Mouse (Mus musculus): Measurements from ENCODE around the gene Cd84. TPM values are rescaled to one million over a fixed set of nuclear protein-coding genes. Genes with fewer than 3 reads are reported as not detected.
"Not testable (repeated sequence)": the region's sequence is repeated elsewhere in the genome, so short reads cannot be mapped to it uniquely, and the experiment has no call there.

Gene Cd84
- 4.0 and 4.7 TPM in 2 replicates for polyA plus RNA-seq (2012; ENCODE audit: insufficient read depth, insufficient read length, missing spikeins)

DNA sequence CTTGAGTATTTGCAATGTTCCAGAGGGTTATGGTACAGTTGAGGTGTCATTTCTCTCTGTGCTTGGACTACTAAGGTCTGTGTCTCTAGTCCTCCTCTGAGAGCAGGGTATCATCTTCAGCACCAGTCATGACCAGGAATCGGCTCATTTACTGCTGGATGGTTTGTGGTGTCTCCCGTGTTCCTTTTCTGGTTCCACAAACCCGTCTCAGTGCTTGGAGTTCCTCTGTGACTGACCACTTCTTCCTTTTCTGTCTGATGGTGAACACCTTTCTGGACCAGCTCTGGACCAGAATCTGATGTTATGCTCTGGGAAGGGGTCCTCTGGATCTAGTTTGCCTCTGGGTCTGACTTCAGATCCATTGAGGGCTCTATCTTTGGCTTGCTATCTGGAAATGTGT, at the start of gene Cd84:
Gene Cd84 (plus strand): TSS at position 210 of the 400 bp plus-strand sequence.
- H3K4me1 ChIP-seq (ENCODE audit: control insufficient read depth, insufficient read depth, insufficient read length, low read length): no peaks in the 10 kb centered on the region
- peak within 1 kb of the TSS; percentile 21; the same call in 1 of the 2 replicates for H3K4me3 ChIP-seq (ENCODE audit: insufficient read depth, low read depth, low read length)
- H3K27ac ChIP-seq (replicated peaks; ENCODE audit: low read depth, low read length): peak within 1 kb of the TSS; percentile 64; the same call in 1 of the 2 replicates

DNA sequence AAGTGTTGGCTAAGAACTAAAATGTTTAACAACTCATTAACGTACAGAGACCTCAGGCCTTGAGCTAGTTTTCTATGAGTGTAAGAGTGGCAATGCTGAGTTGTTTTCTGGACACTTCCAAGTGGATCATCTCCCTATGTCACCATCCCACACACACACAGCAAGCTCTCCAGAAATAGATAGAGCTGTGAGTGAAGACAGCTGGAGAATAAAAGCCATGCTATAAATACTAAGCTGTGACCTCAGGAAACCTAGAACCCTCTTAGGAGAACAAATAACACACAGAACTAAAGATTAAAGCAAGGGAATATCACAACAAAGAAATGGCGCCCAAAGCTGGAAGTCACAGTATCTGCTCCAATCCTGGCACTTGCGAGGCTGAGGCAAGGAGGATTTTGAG, 48.0 kb upstream of the Cd84 start:
- Histone ChIP-seq H3K27ac (replicated peaks; ENCODE audit: low read depth, low read length) (no peak overlapping the region), H3K4me3 (ENCODE audit: insufficient read depth, low read depth, low read length) (no peak overlapping the region), H3K4me1 (ENCODE audit: control insufficient read depth, insufficient read depth, insufficient read length, low read length) (no peaks in the 10 kb centered on the region)

DNA sequence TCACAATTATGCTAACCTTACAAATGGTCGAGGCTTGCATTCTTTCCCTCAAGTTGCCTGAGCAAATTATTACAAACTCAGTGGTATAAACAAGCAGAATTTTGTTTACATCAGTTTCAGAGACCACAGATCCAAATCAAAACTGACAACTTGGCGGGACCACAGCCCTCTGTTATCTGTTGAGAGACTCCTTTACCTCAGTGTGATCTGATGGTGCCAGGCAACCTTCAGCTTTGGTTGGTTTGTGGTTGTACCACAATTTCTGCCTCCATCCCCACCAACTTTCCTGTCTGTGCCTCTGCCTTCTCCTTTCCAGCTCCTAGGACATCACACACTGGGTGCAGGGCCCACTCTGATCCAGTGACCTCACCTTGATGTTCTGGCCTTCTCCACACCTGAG, 43.3 kb upstream of the Cd84 start:
- Histone ChIP-seq H3K4me1 (ENCODE audit: control insufficient read depth, insufficient read depth, insufficient read length, low read length) (no peaks in the 10 kb centered on the region), H3K27ac (replicated peaks; ENCODE audit: low read depth, low read length) (no peak overlapping the region), H3K4me3 (ENCODE audit: insufficient read depth, low read depth, low read length) (no peak overlapping the region)

DNA sequence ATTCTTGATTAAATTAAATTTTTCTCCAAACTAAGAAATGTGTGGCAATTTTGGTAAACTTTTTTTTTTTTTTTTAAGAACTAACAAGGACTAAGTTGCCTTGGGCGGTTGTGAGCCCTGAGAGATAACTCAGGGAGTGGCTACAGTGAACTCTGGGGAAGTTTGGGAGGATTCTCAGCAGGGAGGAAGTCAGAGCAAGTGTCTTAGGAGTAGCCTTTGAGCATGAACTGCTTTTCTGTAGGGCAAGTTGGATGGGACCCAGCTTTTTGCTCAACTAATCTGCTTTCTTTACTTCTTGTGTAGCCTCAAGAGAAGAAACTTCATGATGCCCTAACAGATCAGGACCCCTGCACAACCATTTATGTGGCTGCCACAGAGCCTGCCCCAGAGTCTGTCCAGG, 41.7 kb upstream of the Cd84 start:
- Histone ChIP-seq H3K4me3 (ENCODE audit: insufficient read depth, low read depth, low read length) (no peak overlapping the region), H3K4me1 (ENCODE audit: control insufficient read depth, insufficient read depth, insufficient read length, low read length) (no peaks in the 10 kb centered on the region), H3K27ac (replicated peaks; ENCODE audit: low read depth, low read length) (no peak overlapping the region)

DNA sequence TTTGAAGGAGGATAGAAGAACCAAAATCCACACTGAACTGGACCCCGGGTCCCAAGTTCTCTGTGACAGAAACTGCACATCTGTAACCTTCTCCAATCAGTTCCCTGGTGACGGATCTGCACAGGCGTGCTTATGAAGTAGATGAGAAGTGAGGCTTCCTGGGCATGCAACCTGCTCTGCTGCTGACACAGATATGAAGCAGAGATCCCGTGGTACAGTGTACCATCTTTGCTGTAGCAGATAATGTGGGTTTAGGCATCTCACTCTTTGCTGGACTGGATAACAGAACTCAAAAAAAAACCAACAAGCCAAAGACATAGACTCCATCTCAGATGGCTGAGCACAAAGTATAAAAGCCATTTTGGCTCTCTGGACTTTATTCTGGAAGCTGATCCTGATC, 39.8 kb upstream of the Cd84 start:
- H3K27ac ChIP-seq (replicated peaks; ENCODE audit: low read depth, low read length): no peak overlapping the region
- H3K4me3 ChIP-seq (ENCODE audit: insufficient read depth, low read depth, low read length): no peak overlapping the region
- H3K4me1 ChIP-seq (ENCODE audit: control insufficient read depth, insufficient read depth, insufficient read length, low read length): no peaks in the 10 kb centered on the region

DNA sequence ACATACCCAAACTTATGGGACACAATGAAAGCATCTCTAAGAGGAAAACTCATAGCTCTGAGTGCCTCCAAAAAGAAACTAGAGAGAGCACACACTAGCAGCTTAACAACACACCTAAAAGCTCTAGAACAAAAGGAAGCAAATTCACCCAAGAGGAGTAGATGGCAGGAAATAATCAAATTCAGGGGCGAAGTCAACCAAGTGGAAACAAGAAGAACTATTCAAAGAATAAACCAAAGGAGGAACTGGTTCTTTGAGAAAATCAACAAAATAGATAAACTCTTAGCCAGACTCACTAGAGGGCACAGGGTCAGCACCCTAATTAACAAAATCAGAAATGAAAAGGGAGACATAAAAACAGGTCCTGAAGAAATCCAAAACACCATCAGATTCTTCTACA, 28.4 kb upstream of the Cd84 start:
- not testable (repeated sequence) for H3K27ac ChIP-seq (replicated peaks; ENCODE audit: low read depth, low read length); H3K4me1 ChIP-seq (ENCODE audit: control insufficient read depth, insufficient read depth, insufficient read length, low read length); H3K4me3 ChIP-seq (ENCODE audit: insufficient read depth, low read depth, low read length)

GRCm38 (mm10) chr1:171815545-171816439, 23.7 kb upstream of the Cd84 start:
- H3K4me3 ChIP-seq (ENCODE audit: insufficient read depth, low read depth, low read length): no peak overlapping the region
- no peaks in the 10 kb centered on the region for H3K4me1 ChIP-seq (ENCODE audit: control insufficient read depth, insufficient read depth, insufficient read length, low read length)

DNA sequence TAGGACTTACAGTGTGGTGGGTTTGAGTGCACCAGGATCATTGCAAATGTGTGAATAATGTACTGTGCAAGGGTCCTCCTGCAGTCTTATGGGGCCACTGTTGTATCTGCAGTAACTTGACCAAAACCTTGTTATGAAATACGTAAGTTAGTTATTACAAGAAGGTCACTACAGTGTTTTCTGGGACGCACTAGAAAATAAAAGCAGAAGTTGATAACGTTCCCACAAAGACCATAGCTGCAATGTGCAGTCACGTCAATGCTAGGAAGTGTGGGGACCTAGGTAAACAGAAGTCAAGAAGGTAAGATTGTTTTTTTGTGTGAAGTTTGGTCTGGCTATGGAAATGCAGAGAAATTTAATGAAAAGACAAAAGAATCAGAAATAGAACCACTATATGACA, 22.5 kb upstream of the Cd84 start:
- H3K4me1 ChIP-seq (ENCODE audit: control insufficient read depth, insufficient read depth, insufficient read length, low read length): no peaks in the 10 kb centered on the region
- H3K27ac ChIP-seq (replicated peaks; ENCODE audit: low read depth, low read length): no peak overlapping the region
- H3K4me3 ChIP-seq (ENCODE audit: insufficient read depth, low read depth, low read length): no peak overlapping the region

More at GRCm38 (mm10) chr1:171815545-171816439, 23.7 kb upstream of the Cd84 start:
- no peak overlapping the region for H3K27ac ChIP-seq (replicated peaks; ENCODE audit: low read depth, low read length)

DNA sequence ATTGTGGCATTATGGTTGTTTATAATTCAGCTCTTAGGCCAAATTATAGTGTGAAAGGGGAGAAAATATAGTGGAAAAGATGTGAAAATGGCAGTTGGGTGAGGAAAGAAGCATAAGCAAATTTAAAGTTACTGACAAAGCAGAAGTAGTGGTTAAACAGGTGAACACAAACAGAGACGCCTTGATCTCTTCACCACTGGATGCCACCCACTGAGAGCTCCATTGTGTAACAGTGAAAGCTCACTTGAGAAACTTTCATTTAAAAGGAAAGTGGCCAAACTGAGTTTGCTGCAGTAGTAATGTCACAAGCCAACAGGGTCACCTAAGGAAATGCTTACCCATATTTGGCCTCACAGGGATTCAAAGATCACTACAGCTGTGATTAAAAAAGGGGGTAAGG, 18.2 kb upstream of the Cd84 start:
- H3K27ac ChIP-seq (replicated peaks; ENCODE audit: low read depth, low read length): no peak overlapping the region
- H3K4me1 ChIP-seq (ENCODE audit: control insufficient read depth, insufficient read depth, insufficient read length, low read length): no peaks in the 10 kb centered on the region
- no peak overlapping the region for H3K4me3 ChIP-seq (ENCODE audit: insufficient read depth, low read depth, low read length)

DNA sequence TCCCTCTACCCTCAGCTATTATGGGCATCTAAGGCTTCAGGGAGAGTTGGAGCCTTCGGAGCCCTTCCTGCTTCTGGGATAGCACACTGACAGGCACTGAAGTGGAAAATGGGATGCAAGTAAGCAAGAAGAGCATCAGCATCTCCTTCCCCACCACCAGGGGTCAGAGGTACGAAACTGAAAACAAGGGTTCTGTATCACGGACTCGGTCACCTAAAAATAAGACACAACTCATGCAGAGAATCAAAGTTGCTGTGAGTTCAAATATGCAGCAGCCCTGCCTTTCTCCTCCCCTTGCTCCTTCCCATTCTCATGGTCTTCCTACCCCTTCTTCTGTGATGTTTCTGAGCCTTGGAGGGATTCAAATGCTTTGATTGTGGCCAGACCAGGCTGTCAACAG, 14.0 kb upstream of the Cd84 start:
- Histone ChIP-seq H3K4me1 (ENCODE audit: control insufficient read depth, insufficient read depth, insufficient read length, low read length) (no peaks in the 10 kb centered on the region), H3K27ac (replicated peaks; ENCODE audit: low read depth, low read length) (no peak overlapping the region), H3K4me3 (ENCODE audit: insufficient read depth, low read depth, low read length) (no peak overlapping the region)

- Histone ChIP-seq H3K4me3 (ENCODE audit: insufficient read depth, low read depth, low read length) (no peak overlapping the region), H3K27ac (replicated peaks; ENCODE audit: low read depth, low read length) (no peak overlapping the region), H3K4me1 (ENCODE audit: control insufficient read depth, insufficient read depth, insufficient read length, low read length) (no peaks in the 10 kb centered on the region)
Measured at GRCm38 (mm10) chr1:171826164-171826563, 13.3 kb upstream of the Cd84 start.

DNA sequence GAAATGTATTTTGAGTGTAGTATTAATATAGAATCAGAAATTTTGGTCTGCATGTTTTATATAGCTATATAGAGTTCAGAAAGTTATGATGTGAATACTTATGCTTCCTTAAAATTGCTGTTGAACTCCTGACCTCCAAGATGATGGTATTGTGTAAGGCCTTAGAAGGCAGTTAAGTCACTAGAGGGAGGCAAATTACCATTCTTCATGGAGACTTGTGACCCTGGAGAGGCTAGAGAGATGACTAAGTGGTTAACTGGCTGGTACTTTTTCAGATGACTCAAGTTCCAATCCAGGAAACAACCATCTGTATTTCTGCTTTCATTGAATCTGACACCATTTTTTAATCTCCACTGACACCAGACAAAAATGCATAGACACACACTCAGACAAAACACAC, 11.8 kb upstream of the Cd84 start:
- Histone ChIP-seq H3K4me3 (ENCODE audit: insufficient read depth, low read depth, low read length) (no peak overlapping the region), H3K27ac (replicated peaks; ENCODE audit: low read depth, low read length) (no peak overlapping the region), H3K4me1 (ENCODE audit: control insufficient read depth, insufficient read depth, insufficient read length, low read length) (no peaks in the 10 kb centered on the region)

GRCm38 (mm10) chr1:171840450-171841023, 1.0 kb downstream of the Cd84 start:
- H3K4me1 ChIP-seq (ENCODE audit: control insufficient read depth, insufficient read depth, insufficient read length, low read length): no peaks in the 10 kb centered on the region
- peak overlapping the region; percentile 21; the same call in 1 of the 2 replicates for H3K4me3 ChIP-seq (ENCODE audit: insufficient read depth, low read depth, low read length)
- peak overlapping the region; percentile 64; the same call in 1 of the 2 replicates for H3K27ac ChIP-seq (replicated peaks; ENCODE audit: low read depth, low read length)

GRCm38 (mm10) chr1:171845035-171845754, 5.7 kb downstream of the Cd84 start:
- Histone ChIP-seq H3K4me3 (ENCODE audit: insufficient read depth, low read depth, low read length) (no peak overlapping the region), H3K4me1 (ENCODE audit: control insufficient read depth, insufficient read depth, insufficient read length, low read length) (no peaks in the 10 kb centered on the region), H3K27ac (replicated peaks; ENCODE audit: low read depth, low read length) (peak overlapping the region; percentile 60)

DNA sequence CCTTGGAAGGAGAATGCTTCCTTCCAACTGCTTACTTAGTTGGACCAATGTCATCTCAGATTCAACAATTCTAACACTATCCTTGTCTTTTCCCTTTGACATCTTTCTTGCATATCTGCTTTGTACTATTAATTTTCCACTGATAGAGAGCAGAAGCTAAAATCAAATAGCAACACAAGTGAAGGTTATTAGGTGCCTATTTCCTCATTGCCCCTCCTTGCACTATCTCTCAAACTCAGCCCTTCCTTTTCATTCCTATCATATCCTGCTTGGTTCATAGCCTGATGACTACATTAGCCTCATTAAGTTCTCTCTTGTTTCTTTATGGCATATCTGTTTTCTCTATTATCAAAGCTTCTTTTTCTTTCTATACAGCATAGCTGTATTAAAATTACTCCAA, 8.7 kb downstream of the Cd84 start:
- no peaks in the 10 kb centered on the region for H3K4me1 ChIP-seq (ENCODE audit: control insufficient read depth, insufficient read depth, insufficient read length, low read length)

More for the DNA sequence above, 8.7 kb downstream of the Cd84 start:
- Histone ChIP-seq H3K27ac (replicated peaks; ENCODE audit: low read depth, low read length) (no peak overlapping the region), H3K4me3 (ENCODE audit: insufficient read depth, low read depth, low read length) (no peak overlapping the region)
